Mouse (Mus musculus) kidney, adult 2 months (tissue): ENCODE measurements around the gene Ppp2ca. TPM values are rescaled to one million over a fixed set of nuclear protein-coding genes. Genes with fewer than 3 reads are reported as not detected.
A peak's percentile ranks its signal among the peaks of the same experiment; 100 is the strongest.
"Not testable (repeated sequence)": the region's sequence is repeated elsewhere in the genome, so short reads cannot be mapped to it uniquely, and the experiment has no call there.

ENCODE experiments used
- DNase-seq: peaks from one replicate; pipeline ENCODE4 v3.0.0; 2021
- H3K27ac ChIP-seq: fragments of 200-500 bp; 2 replicates; pipeline ENCODE4 v1.5.1; 2012; ENCODE audit warnings: low read depth, low read length, control low read depth, inconsistent platforms; ENCODE audit not compliant: insufficient read depth
- H3K27me3 ChIP-seq: fragments of 200-500 bp; replicated peaks from 2 replicates; pipeline ENCODE4 v1.6.1; 2012; ENCODE audit warnings: mild to moderate bottlenecking, moderate library complexity, low read length, inconsistent platforms; ENCODE audit not compliant: control insufficient read depth, insufficient read depth
- H3K36me3 ChIP-seq: fragments of 200-500 bp; 2 replicates; pipeline ENCODE4 v1.6.1; 2012; ENCODE audit warnings: mild to moderate bottlenecking, moderate library complexity, low read length, inconsistent platforms; ENCODE audit not compliant: control insufficient read depth, insufficient read depth
- H3K4me1 ChIP-seq: fragments of 200-500 bp; 2 replicates; pipeline ENCODE4 v1.6.1; 2011; ENCODE audit warnings: low read length; ENCODE audit not compliant: control insufficient read depth, insufficient read depth
- H3K4me3 ChIP-seq: fragments of 200-500 bp; 2 replicates; pipeline ENCODE4 v1.5.1; 2011; ENCODE audit warnings: mild to moderate bottlenecking, low read depth, low read length, control low read depth; ENCODE audit not compliant: insufficient read depth
- CTCF ChIP-seq: fragments of 200-500 bp; conservative IDR thresholded peaks from 2 replicates; pipeline ENCODE4 v1.5.1; 2011; ENCODE audit warnings: low read depth, mild to moderate bottlenecking, control low read depth, low read length, moderate library complexity, mixed read lengths; ENCODE audit not compliant: insufficient read depth, insufficient read length
- POLR2A ChIP-seq: fragments of 200-500 bp; IDR thresholded peaks from one replicate; pipeline ENCODE4 v1.6.1; 2011; ENCODE audit warnings: low read depth, low read length, control low read depth
- WGBS: fragments of 180-500 bp; shearing (Covaris S2); methylation state at CpG from one replicate; pipeline ENCODE4 v1.1.7; 2018; 5-methylcytosine and 5-hydroxymethylcytosine counted together
- polyA plus RNA-seq: library from polyadenylated mRNA; depleted of rRNA; stranded (reverse); fragments of >200 nt; gene quantifications from 2 replicates; pipeline ENCODE4 v1.2.3, GENCODE M21; 2012

The Ppp2ca gene
- polyA plus RNA-seq, 1 experiment: 38.0 TPM

DNA sequence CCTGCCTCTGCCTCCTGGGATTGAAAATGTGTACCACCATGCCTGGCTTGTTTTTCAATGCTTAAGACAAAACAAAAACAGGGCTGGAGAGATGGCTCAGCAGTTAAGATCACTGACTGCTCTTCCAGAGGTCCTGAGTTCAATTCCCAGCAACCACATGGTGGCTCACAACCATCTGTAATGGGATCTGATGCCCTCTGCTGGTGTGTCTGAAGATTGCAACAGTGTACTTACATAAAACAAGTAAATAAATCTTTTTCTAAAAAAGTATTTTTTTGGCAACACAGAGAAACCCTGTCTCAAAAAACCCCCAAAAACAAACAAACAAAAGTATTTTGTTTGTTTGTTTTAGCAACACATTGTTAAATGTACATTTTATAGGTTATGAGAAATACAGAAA, 21.9 kb downstream of the Ppp2ca start:
- not testable (repeated sequence) for H3K4me3 ChIP-seq, H3K27ac ChIP-seq, H3K27me3 ChIP-seq, H3K4me1 ChIP-seq, DNase-seq
- TF ChIP-seq CTCF: 0 out of 2 replicates have a peak, but pooled peaks have one; percentile 9
- peaks cover 26% of the 10 kb centered on the region for H3K36me3 ChIP-seq

DNA sequence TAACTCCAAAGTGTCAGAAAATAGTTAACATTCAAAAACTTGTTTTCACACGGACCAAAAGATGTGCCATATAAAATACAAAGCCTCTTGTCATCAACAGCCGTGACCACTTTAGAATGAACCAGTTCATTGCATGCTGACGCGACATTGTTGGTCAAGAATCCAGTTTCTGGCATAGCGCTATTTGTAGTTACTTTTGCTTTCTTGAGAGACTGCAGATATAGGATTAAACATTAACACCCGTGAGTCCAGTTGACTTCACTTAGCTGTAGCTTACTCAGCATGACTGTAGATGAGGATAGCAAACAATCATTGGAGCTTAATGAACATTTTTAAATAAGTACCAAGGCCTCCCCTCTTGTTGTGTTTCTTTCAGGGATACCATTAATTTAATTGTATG, 23.6 kb downstream of the Ppp2ca start:
- peak; percentile 74 for DNase-seq
- Histone ChIP-seq H3K27ac (no peak overlapping the region), H3K4me3 (no peak overlapping the region), H3K27me3 (0 out of 2 replicates have a peak, but pooled peaks cover 2% of the 10 kb centered on the region), H3K36me3 (peaks cover 24% of the 10 kb centered on the region), H3K4me1 (peaks cover 5% of the 10 kb centered on the region; the same call in 1 of the 2 replicates)
- 34% methylated on average over 6 of the region's 6 CpGs for WGBS
- no peak for TF ChIP-seq CTCF
- no peak for TF ChIP-seq POLR2A

DNA sequence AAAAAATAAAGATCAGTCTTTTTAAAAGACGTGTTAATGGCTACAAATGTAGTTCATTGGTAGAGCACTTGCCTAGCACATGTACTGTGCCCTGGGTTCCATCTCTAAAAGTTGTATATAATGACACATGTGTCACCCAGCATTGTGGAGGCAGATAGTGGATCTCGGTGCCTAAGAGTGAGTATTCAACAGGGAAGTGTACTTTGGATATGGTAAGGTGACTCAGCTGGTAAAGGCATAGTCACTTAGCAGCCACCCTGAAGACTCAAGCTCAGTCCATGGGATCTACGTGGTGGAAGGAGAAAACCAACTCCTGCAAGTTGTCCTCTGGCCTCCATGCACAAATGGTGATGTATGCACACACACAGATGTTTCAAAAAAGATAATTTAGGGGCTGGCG, 26.0 kb downstream of the Ppp2ca start:
- no peak for DNase-seq
- no peak overlapping the region for H3K27ac ChIP-seq
- H3K36me3 ChIP-seq: peaks cover 21% of the 10 kb centered on the region
- no peak overlapping the region for H3K4me3 ChIP-seq
- 0 out of 2 replicates have a peak, but pooled peaks cover 2% of the 10 kb centered on the region for H3K27me3 ChIP-seq
- TF ChIP-seq POLR2A (no peak), CTCF (no peak)
- peaks cover 5% of the 10 kb centered on the region; the same call in 1 of the 2 replicates for H3K4me1 ChIP-seq
- WGBS: 89% methylated on average over 4 of the region's 4 CpGs

- H3K36me3 ChIP-seq: peaks cover 6% of the 10 kb centered on the region
- no peaks in the 10 kb centered on the region for H3K27me3 ChIP-seq
- H3K4me1 ChIP-seq: no peaks in the 10 kb centered on the region
- WGBS: 86% methylated on average over 3 of the region's 3 CpGs
- no peak overlapping the region for H3K27ac ChIP-seq
- H3K4me3 ChIP-seq: no peak overlapping the region
- TF ChIP-seq POLR2A: no peak
- no peak for DNase-seq
These were observed 28.7 kb downstream of the Ppp2ca start for GRCm38 (mm10) chr11:52127169-52127568.

DNA sequence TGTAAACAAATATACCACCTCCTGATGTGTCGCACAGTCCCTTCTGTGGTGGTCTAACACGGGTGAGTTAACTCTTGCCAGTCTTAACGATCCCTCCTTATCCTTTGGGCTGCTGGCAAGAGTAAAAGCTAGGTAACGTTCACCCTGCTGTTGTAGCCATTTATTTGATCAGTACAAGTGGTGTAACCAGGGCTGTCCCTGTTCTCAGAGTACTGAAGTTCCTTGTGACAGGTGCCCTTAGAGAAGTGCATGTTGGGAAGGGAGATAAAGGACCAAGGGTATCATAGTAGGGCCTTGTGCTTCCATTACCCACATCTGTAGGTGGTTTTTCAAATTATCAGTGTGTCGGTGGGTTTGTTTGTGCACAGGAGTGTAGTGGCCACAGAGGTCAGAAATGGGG, 29.3 kb downstream of the Ppp2ca start:
- Histone ChIP-seq H3K36me3 (peaks cover 3% of the 10 kb centered on the region), H3K27me3 (no peaks in the 10 kb centered on the region), H3K4me1 (no peaks in the 10 kb centered on the region), H3K4me3 (no peak overlapping the region), H3K27ac (no peak overlapping the region)
- 69% methylated on average over 5 of the region's 5 CpGs for WGBS
- no peak for TF ChIP-seq POLR2A
- no peak for TF ChIP-seq CTCF
- DNase-seq: no peak

DNA sequence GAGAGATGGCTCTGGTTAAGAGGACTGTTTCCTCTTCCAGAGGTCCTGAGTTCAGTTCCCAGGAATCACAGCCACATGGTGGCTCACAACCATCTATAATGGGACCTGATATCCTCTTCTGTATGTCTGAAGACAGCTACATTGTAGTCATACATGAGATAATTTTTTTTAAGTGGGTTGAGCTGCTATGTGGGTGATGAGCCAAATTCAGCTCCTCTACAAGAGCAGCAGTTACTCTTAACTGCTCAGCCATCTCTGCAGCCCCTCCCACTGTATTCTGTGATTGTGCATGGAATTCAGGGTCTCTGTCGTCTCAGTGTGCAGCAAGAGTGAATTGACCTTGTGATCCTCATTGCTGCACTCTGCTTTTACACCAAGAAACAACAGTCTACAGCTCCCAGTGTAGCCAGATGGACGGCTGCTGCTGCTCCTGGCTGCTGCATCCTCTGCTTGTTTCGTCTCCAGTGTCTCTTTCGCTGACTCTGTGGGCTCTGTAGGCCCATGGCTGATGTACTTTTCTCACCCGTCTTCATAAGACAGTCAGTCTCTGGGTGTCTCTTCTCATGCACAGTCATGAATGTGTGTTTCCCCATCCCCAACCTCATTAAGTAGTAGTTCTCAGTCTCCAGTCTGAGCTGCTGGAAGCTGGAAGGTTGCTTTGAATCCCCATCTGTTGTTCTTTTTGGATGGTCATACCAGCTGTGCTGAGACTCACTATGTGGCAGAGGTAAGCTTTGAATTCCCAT, 30.0 kb downstream of the Ppp2ca start:
- TF ChIP-seq CTCF (no peak), POLR2A (no peak)
- no peak overlapping the region for H3K4me3 ChIP-seq
- H3K27me3 ChIP-seq: no peaks in the 10 kb centered on the region
- no peak for DNase-seq
- H3K27ac ChIP-seq: no peak overlapping the region
- H3K36me3 ChIP-seq: peaks cover 3% of the 10 kb centered on the region
- 69% methylated on average over 5 of the region's 5 CpGs for WGBS
- no peaks in the 10 kb centered on the region for H3K4me1 ChIP-seq

GRCm38 (mm10) chr11:52129171-52129570, 30.7 kb downstream of the Ppp2ca start:
- WGBS: 34% methylated on average over 3 of the region's 3 CpGs
- TF ChIP-seq POLR2A: no peak
- TF ChIP-seq CTCF: 0 out of 2 replicates have a peak, but pooled peaks have one; percentile 15
- Histone ChIP-seq H3K4me3 (no peak overlapping the region), H3K27ac (no peak overlapping the region), H3K4me1 (no peaks in the 10 kb centered on the region), H3K36me3 (peaks cover 3% of the 10 kb centered on the region), H3K27me3 (no peaks in the 10 kb centered on the region)
- no peak for DNase-seq
